Mouse (Mus musculus): ENCODE results near the gene Rap1gap. TPM values are rescaled to one million over a fixed set of nuclear protein-coding genes. Genes with fewer than 3 reads are reported as not detected.
A peak's percentile ranks its signal among the peaks of the same experiment; 100 is the strongest.

Gene Rap1gap
- polyA plus RNA-seq, 1 experiment from 2014 or later = 80.7 TPM

- Histone ChIP-seq H3K9ac (no peak overlapping the region; the same call in 1 of the 2 replicates), H3K9me3 (ENCODE audit: control insufficient read depth, low read length) (no peaks in the 10 kb centered on the region), H3K36me3 (replicated peaks; ENCODE audit: control insufficient read depth, insufficient read depth) (no peaks in the 10 kb centered on the region), H3K4me3 (replicated peaks; ENCODE audit: low read length) (no peak overlapping the region), H3K27me3 (ENCODE audit: control insufficient read depth, insufficient read depth, low read length) (no peaks in the 10 kb centered on the region), H3K4me2 (replicated peaks) (peak overlapping the region; percentile 41), H3K27ac (no peak overlapping the region), H3K4me1 (replicated peaks; ENCODE audit: control insufficient read depth, insufficient read depth, low read length) (peaks cover 10% of the 10 kb centered on the region; the same call in 1 of the 2 replicates)
- DNase-seq (ENCODE audit: low spot score) (peak; percentile 79), ATAC-seq (ENCODE audit: low FRiP score) (peak; percentile 71; the same call in 1 of the 2 replicates)
- 51% methylated on average over 9 of the region's 9 CpGs for WGBS
These were observed 74.8 kb downstream of the Rap1gap start for GRCm38 (mm10) chr4:137739151-137739923.

DNA sequence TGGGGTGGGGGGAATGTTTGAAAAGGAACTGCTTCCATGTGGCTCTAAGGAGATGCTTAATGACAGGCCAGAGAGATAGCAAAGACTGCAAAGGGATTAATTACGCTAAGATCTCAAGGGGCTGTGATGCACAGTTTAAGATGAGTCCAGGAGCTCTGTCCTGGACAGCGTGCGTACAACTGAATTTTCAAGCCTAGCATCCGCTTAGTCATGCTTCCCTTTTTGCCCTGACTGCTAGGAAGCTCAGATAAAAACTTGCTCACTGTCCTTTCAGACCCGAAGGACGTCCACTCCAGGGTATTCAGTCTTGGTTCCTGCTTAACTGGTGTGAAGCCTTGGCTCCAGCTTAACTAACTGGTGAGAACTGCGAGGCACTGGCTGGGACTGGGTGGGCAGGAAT lies 75.8 kb downstream of the Rap1gap start:
- H3K4me2 ChIP-seq (replicated peaks) = no peak overlapping the region
- ATAC-seq (ENCODE audit: low FRiP score) = no peak
- H3K4me1 ChIP-seq (replicated peaks; ENCODE audit: control insufficient read depth, insufficient read depth, low read length) = peaks cover 10% of the 10 kb centered on the region; the same call in 1 of the 2 replicates
- H3K27ac ChIP-seq = no peak overlapping the region
- H3K9ac ChIP-seq = no peak overlapping the region
- no peak overlapping the region for H3K4me3 ChIP-seq (replicated peaks; ENCODE audit: low read length)
- no peaks in the 10 kb centered on the region for H3K9me3 ChIP-seq (ENCODE audit: control insufficient read depth, low read length)
- no peak for DNase-seq (ENCODE audit: low spot score)
- 90% methylated on average over 7 of the region's 7 CpGs for WGBS
- no peaks in the 10 kb centered on the region for H3K27me3 ChIP-seq (ENCODE audit: control insufficient read depth, insufficient read depth, low read length)
- no peaks in the 10 kb centered on the region for H3K36me3 ChIP-seq (replicated peaks; ENCODE audit: control insufficient read depth, insufficient read depth)

DNA sequence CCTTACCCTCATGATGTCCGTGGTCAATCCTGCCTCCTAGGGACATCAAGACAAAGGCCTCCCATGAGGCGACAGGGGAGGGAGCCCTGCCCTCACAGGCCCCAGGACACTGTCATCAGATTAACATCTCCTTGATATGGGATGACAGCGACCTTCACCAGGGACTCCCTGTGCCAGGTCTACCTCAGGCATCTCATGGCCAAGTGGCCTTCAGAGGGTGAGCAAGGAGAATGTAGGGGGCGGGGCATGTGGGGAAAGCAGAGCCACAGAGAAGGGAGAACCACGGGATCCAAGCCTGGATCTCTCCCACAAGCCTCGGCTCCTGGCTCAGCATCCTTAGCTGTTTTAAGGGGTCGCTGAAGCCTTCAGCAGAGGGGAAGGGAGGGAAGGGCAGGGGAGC lies 79.3 kb downstream of the Rap1gap start:
- no peak overlapping the region for H3K27ac ChIP-seq
- no peaks in the 10 kb centered on the region for H3K36me3 ChIP-seq (replicated peaks; ENCODE audit: control insufficient read depth, insufficient read depth)
- no peak for DNase-seq (ENCODE audit: low spot score)
- WGBS = 58% methylated on average over 7 of the region's 7 CpGs
- no peak overlapping the region for H3K9ac ChIP-seq
- peaks cover 5% of the 10 kb centered on the region; the same call in 1 of the 2 replicates for H3K4me1 ChIP-seq (replicated peaks; ENCODE audit: control insufficient read depth, insufficient read depth, low read length)
- no peaks in the 10 kb centered on the region for H3K9me3 ChIP-seq (ENCODE audit: control insufficient read depth, low read length)
- H3K4me2 ChIP-seq (replicated peaks) = no peak overlapping the region
- no peak for ATAC-seq (ENCODE audit: low FRiP score)
- H3K27me3 ChIP-seq (ENCODE audit: control insufficient read depth, insufficient read depth, low read length) = no peaks in the 10 kb centered on the region
- no peak overlapping the region for H3K4me3 ChIP-seq (replicated peaks; ENCODE audit: low read length)

GRCm38 (mm10) chr4:137744433-137744918 lies 80.0 kb downstream of the Rap1gap start:
- Histone ChIP-seq H3K9me3 (ENCODE audit: control insufficient read depth, low read length) (no peaks in the 10 kb centered on the region), H3K9ac (no peak overlapping the region), H3K4me2 (replicated peaks) (no peak overlapping the region), H3K4me1 (replicated peaks; ENCODE audit: control insufficient read depth, insufficient read depth, low read length) (peaks cover 2% of the 10 kb centered on the region; the same call in 1 of the 2 replicates), H3K27ac (no peak overlapping the region), H3K36me3 (replicated peaks; ENCODE audit: control insufficient read depth, insufficient read depth) (no peaks in the 10 kb centered on the region), H3K27me3 (ENCODE audit: control insufficient read depth, insufficient read depth, low read length) (no peaks in the 10 kb centered on the region), H3K4me3 (replicated peaks; ENCODE audit: low read length) (no peak overlapping the region)
- no peak for ATAC-seq (ENCODE audit: low FRiP score)
- WGBS = 56% methylated on average over 13 of the region's 13 CpGs
- DNase-seq (ENCODE audit: low spot score) = no peak

- H3K36me3 ChIP-seq (replicated peaks; ENCODE audit: control insufficient read depth, insufficient read depth) = no peaks in the 10 kb centered on the region
- no peak overlapping the region for H3K27ac ChIP-seq
- 86% methylated on average over 9 of the region's 9 CpGs for WGBS
- H3K4me2 ChIP-seq (replicated peaks) = no peak overlapping the region
- no peak overlapping the region for H3K9ac ChIP-seq
- ATAC-seq (ENCODE audit: low FRiP score) (no peak), DNase-seq (ENCODE audit: low spot score) (no peak)
- H3K9me3 ChIP-seq (ENCODE audit: control insufficient read depth, low read length) = no peaks in the 10 kb centered on the region
- H3K4me1 ChIP-seq (replicated peaks; ENCODE audit: control insufficient read depth, insufficient read depth, low read length) = no peaks in the 10 kb centered on the region
- no peaks in the 10 kb centered on the region for H3K27me3 ChIP-seq (ENCODE audit: control insufficient read depth, insufficient read depth, low read length)
- no peak overlapping the region for H3K4me3 ChIP-seq (replicated peaks; ENCODE audit: low read length)
These were observed 82.6 kb downstream of the Rap1gap start for GRCm38 (mm10) chr4:137747091-137747490.

- 80% methylated on average over 5 of the region's 5 CpGs for WGBS
- no peaks in the 10 kb centered on the region for H3K9me3 ChIP-seq (ENCODE audit: control insufficient read depth, low read length)
- DNase-seq (ENCODE audit: low spot score) = no peak
These were observed 83.1 kb downstream of the Rap1gap start for GRCm38 (mm10) chr4:137747590-137747989.

GRCm38 (mm10) chr4:137748726-137749125 lies 84.2 kb downstream of the Rap1gap start:
- H3K4me3 ChIP-seq (replicated peaks; ENCODE audit: low read length) = no peak overlapping the region
- no peaks in the 10 kb centered on the region for H3K27me3 ChIP-seq (ENCODE audit: control insufficient read depth, insufficient read depth, low read length)
- H3K36me3 ChIP-seq (replicated peaks; ENCODE audit: control insufficient read depth, insufficient read depth) = no peaks in the 10 kb centered on the region
- H3K27ac ChIP-seq = no peak overlapping the region
- no peak for ATAC-seq (ENCODE audit: low FRiP score)
- no peaks in the 10 kb centered on the region for H3K4me1 ChIP-seq (replicated peaks; ENCODE audit: control insufficient read depth, insufficient read depth, low read length)
- no peak overlapping the region for H3K9ac ChIP-seq
- no peaks in the 10 kb centered on the region for H3K9me3 ChIP-seq (ENCODE audit: control insufficient read depth, low read length)
- no peak for DNase-seq (ENCODE audit: low spot score)
- 65% methylated on average over 4 of the region's 4 CpGs for WGBS
- H3K4me2 ChIP-seq (replicated peaks) = no peak overlapping the region

More at GRCm38 (mm10) chr4:137747590-137747989, 83.1 kb downstream of the Rap1gap start:
- no peak for ATAC-seq (ENCODE audit: low FRiP score)
- no peak overlapping the region for H3K4me2 ChIP-seq (replicated peaks)
- H3K27me3 ChIP-seq (ENCODE audit: control insufficient read depth, insufficient read depth, low read length) = no peaks in the 10 kb centered on the region
- no peaks in the 10 kb centered on the region for H3K36me3 ChIP-seq (replicated peaks; ENCODE audit: control insufficient read depth, insufficient read depth)
- H3K4me1 ChIP-seq (replicated peaks; ENCODE audit: control insufficient read depth, insufficient read depth, low read length) = no peaks in the 10 kb centered on the region
- no peak overlapping the region for H3K27ac ChIP-seq
- H3K4me3 ChIP-seq (replicated peaks; ENCODE audit: low read length) = no peak overlapping the region
- no peak overlapping the region for H3K9ac ChIP-seq

- no peaks in the 10 kb centered on the region for H3K9me3 ChIP-seq (ENCODE audit: control insufficient read depth, low read length)
- H3K4me1 ChIP-seq (replicated peaks; ENCODE audit: control insufficient read depth, insufficient read depth, low read length) = no peaks in the 10 kb centered on the region
- no peak overlapping the region for H3K9ac ChIP-seq
- no peaks in the 10 kb centered on the region for H3K36me3 ChIP-seq (replicated peaks; ENCODE audit: control insufficient read depth, insufficient read depth)
- 76% methylated on average over 9 of the region's 9 CpGs for WGBS
- H3K27me3 ChIP-seq (ENCODE audit: control insufficient read depth, insufficient read depth, low read length) = no peaks in the 10 kb centered on the region
- H3K4me3 ChIP-seq (replicated peaks; ENCODE audit: low read length) = no peak overlapping the region
- no peak for ATAC-seq (ENCODE audit: low FRiP score)
- no peak overlapping the region for H3K27ac ChIP-seq
- no peak for DNase-seq (ENCODE audit: low spot score)
- no peak overlapping the region for H3K4me2 ChIP-seq (replicated peaks)
These were observed 85.2 kb downstream of the Rap1gap start for GRCm38 (mm10) chr4:137749680-137750079.

DNA sequence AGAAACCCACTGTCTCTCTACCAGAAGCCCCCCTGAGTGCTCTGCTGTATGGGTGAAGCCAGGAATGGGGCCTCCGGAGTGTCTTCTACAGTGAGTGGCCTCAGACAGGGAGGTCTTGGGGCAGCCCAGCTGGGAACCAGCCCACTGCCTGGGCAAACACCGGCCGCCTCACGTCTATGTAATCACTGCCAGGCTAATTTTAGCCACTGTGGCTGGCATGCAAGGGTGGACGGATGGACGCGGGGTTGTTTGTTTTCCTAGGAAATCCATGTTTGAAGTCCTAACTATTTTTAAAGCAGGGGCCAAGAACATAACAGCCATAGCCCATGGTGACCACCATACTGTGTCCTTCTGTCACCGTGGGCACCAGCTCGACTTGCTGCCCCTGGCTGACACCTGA lies 85.6 kb downstream of the Rap1gap start:
- DNase-seq (ENCODE audit: low spot score) (no peak), ATAC-seq (ENCODE audit: low FRiP score) (no peak)
- no peaks in the 10 kb centered on the region for H3K9me3 ChIP-seq (ENCODE audit: control insufficient read depth, low read length)
- H3K4me2 ChIP-seq (replicated peaks) = no peak overlapping the region
- H3K27ac ChIP-seq = no peak overlapping the region
- H3K36me3 ChIP-seq (replicated peaks; ENCODE audit: control insufficient read depth, insufficient read depth) = no peaks in the 10 kb centered on the region
- no peaks in the 10 kb centered on the region for H3K27me3 ChIP-seq (ENCODE audit: control insufficient read depth, insufficient read depth, low read length)
- no peak overlapping the region for H3K4me3 ChIP-seq (replicated peaks; ENCODE audit: low read length)
- WGBS = 84% methylated on average over 9 of the region's 9 CpGs
- H3K9ac ChIP-seq = no peak overlapping the region
- no peaks in the 10 kb centered on the region for H3K4me1 ChIP-seq (replicated peaks; ENCODE audit: control insufficient read depth, insufficient read depth, low read length)

Measured in hindbrain, embryonic 14.5 days (tissue).